In genomic region chr11:116922058-116922457, GRCm38 (mm10) we compare ENCODE assay signal across 10 mouse cellular contexts. TPM values are rescaled to one million over a fixed set of nuclear protein-coding genes. Genes with fewer than 3 reads are reported as not detected.
DNase-seq lines count a peak whose midpoint lies in the region; ATAC-seq and TF ChIP-seq lines count a peak whose summit lies in the region.
"Had no signal": no experiment of that assay in that cellular context is flagged by ENCODE, and none has a peak within 500 bp of the region (broad histone marks: within the 10 kb centered on the region; RNA-seq: fewer than 3 reads in every experiment).

No protein-coding gene starts in this region.

- H3K36me3 ChIP-seq in hindbrain, embryonic 12.5 days, result peaks cover 36% of the 10 kb centered on the region
- H3K36me3 ChIP-seq in midbrain, postnatal 0 days (ENCODE audit: insufficient read depth, low read length), result peaks cover 31% of the 10 kb centered on the region
- H3K36me3 ChIP-seq: G1E had no signal

- intact Hi-C loops in gastrocnemius, postnatal 36 days (cut with DNase I), result no loop called here

- no peak for TF ChIP-seq CTCF in midbrain, postnatal 0 days (IDR thresholded peaks at IDR 0.05)

- no peak for ATAC-seq in hindbrain, embryonic 12.5 days (ENCODE audit: low FRiP score)
- ATAC-seq in midbrain, postnatal 0 days (ENCODE audit: low FRiP score), result peak; percentile 20; the same call in 1 of the 2 replicates
- ATAC-seq in CD4-positive, CD25-positive, alpha-beta regulatory T cell, adult 4 months, result no peak

- H3K27ac ChIP-seq in hindbrain, embryonic 12.5 days, result 0 out of 2 replicates have a peak overlapping the region, but pooled peaks have one; percentile 36
- H3K27ac ChIP-seq in midbrain, postnatal 0 days (ENCODE audit: low read depth, low read length), result no peak overlapping the region

- H3K4me1 ChIP-seq in hindbrain, embryonic 12.5 days, result peaks cover 52% of the 10 kb centered on the region
- H3K4me1 ChIP-seq in midbrain, postnatal 0 days (ENCODE audit: insufficient read depth, low read length), result peaks cover 12% of the 10 kb centered on the region; the same call in 1 of the 2 replicates

- peaks cover 25% of the 10 kb centered on the region for H3K27me3 ChIP-seq in hindbrain, embryonic 12.5 days
- no peaks in the 10 kb centered on the region for H3K27me3 ChIP-seq in midbrain, postnatal 0 days (ENCODE audit: insufficient read depth, low read length)

- H3K9me3 ChIP-seq in hindbrain, embryonic 12.5 days (replicated peaks), result no peaks in the 10 kb centered on the region
- no peaks in the 10 kb centered on the region for H3K9me3 ChIP-seq in midbrain, postnatal 0 days (ENCODE audit: low read length)

- peak overlapping the region; percentile 87 for H3K4me2 ChIP-seq in hindbrain, embryonic 12.5 days (replicated peaks)
- H3K4me2 ChIP-seq in midbrain, postnatal 0 days (ENCODE audit: low read depth, low read length, poor library complexity, severe bottlenecking), result peak overlapping the region; percentile 94

- DNase-seq in gastrocnemius, postnatal 10 days, result peak; percentile 36
- no peak for DNase-seq in gastrocnemius, postnatal 36 days
- DNase-seq in cerebellum, postnatal 25 days, result peak; percentile 59 to 69
- DNase-seq in midbrain, postnatal 0 days (ENCODE audit: low spot score), result peak; percentile 82
- DNase-seq in layer of hippocampus, adult 9-11 months, result no peak
- DNase-seq in kidney, adult 18-20 months, result no peak

- WGBS in hindbrain, embryonic 12.5 days, result 38% methylated on average over 7 of the region's 7 CpGs
- WGBS in midbrain, postnatal 0 days, result 17% methylated on average over 7 of the region's 7 CpGs

- peak overlapping the region; percentile 32; the same call in 1 of the 2 replicates for H3K9ac ChIP-seq in hindbrain, embryonic 12.5 days
- no peak overlapping the region; the same call in 1 of the 2 replicates for H3K9ac ChIP-seq in midbrain, postnatal 0 days (replicated peaks; ENCODE audit: low read length, poor library complexity, severe bottlenecking)

- peak overlapping the region; percentile 5 for H3K4me3 ChIP-seq in hindbrain, embryonic 12.5 days
- peak overlapping the region; percentile 18; the same call in 1 of the 2 replicates for H3K4me3 ChIP-seq in midbrain, postnatal 0 days (ENCODE audit: low read depth, low read length)

RNA-seq across cellular contexts. Expression of gene Mgat5b, which starts 3.4 kb away (rescaled TPM):
- total RNA-seq in gastrocnemius, postnatal 10 days (2021), result 1 to 10 TPM in 1 of 2 experiments, under 1 TPM in 1; 0.54 to 1.1 TPM
- not detected for total RNA-seq in gastrocnemius, postnatal 36 days (2021)
- polyA plus RNA-seq in hindbrain, embryonic 12.5 days (2016; fragmentation: Nextera tagmentation; extraction: Ambion mirVana), result 23.8 TPM in 2 replicates
- 104 and 133 TPM in 2 replicates for total RNA-seq in midbrain, postnatal 0 days (2014; rRNA removed)
- polyA plus RNA-seq in midbrain, postnatal 0 days (2015; fragmentation: Nextera tagmentation; extraction: Ambion mirVana), result 23.7 and 24.7 TPM in 2 replicates
- polyA plus RNA-seq in CD4-positive, CD25-positive, alpha-beta regulatory T cell, adult 4 months (2017; shearing (Covaris generic)), result not detected
- polyA plus RNA-seq: G1E; liver, embryonic 16.5 days had no signal

Comparison
In these comparisons a context has a peak if more than half of its experiments do, and no peak if none do; other contexts are left out.
1. DNase-seq: peak in gastrocnemius, postnatal 10 days (single experiment), cerebellum, postnatal 25 days (2 of 2) and midbrain, postnatal 0 days (single experiment); none in gastrocnemius, postnatal 36 days (0 of 2), layer of hippocampus, adult 9-11 months (single experiment) and kidney, adult 18-20 months (single experiment).
2. RNA of gene Mgat5b, which starts 3.4 kb away (total RNA-seq): 104 to 133 TPM in midbrain, postnatal 0 days; 0.54 to 1.1 TPM in gastrocnemius, postnatal 10 days and not detected in gastrocnemius, postnatal 36 days; every median in the first group is over 10 times any median in the second.